Mouse (Mus musculus) embryo, embryonic 10 days (tissue): Measurements from ENCODE around the gene Ccdc73.
"Not testable (repeated sequence)": the region's sequence is repeated elsewhere in the genome, so short reads cannot be mapped to it uniquely, and the experiment has no call there.

Source experiments
- DNase-seq: peaks from one replicate; pipeline ENCODE4 v3.0.0-alpha.2; 2015; ENCODE audit warnings: low spot score

Ccdc73 gene

DNA sequence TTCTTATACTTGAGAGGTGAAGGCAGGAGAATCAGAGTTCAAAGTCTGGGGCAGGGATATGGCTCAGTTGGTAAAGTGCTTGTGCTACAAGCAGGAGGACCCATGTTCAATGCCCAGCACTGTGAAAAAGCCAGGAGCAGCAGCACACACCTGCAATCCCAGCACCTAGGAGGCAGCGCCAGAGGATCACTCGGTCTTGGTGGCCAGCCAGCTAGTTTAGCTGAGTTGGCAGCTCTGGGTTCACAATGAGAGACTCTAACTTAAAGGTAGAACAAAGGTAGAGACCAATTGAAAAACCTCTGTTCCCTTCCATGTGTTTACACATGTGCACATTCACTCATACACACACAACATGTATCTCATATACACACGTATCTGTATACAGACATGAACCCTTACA lies 1.5 kb downstream of the Ccdc73 start:
- DNase-seq: no peak

DNA sequence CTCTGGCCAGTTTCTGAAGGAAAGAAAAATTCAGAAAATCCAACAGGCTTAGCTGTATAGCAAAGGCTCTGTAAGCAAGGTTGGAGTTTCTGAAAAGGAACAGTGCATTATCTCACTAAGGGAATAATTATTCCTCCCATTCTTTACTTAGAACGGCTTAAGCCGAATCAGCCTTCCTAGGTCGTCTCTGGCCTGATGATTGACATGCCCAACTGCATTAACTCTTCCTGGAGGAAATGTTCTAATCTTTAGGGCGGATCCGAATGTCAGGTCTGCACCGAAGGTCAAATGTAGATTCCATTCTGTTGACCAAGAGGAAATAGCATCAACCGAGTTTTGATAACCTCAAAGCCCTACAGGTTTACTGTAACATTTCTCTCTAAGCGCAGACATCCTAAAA lies 11.2 kb downstream of the Ccdc73 start:
- no peak for DNase-seq

DNA sequence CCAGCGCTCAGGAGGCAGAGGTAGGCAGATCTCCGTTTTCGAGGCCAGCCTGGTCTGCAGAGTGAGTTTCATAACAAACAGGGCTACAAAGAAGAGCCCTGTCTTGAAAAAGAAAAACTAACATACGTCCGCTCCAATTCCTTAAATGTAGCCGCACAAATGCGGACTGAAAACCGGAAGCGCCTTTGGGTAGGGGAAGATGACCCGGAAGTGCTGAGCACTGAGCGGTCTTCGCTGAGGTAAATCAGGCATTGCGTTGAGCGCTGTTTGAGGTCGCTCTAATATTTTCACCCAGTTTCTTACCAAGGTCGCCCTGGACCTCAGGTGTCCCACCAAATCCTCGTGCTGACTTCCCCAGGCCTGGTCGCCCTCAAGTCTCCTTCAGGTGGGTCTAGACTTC lies 18.5 kb downstream of the Ccdc73 start:
- DNase-seq: no peak

GRCm38 (mm10) chr2:104887331-104887730 lies 19.7 kb downstream of the Ccdc73 start:
- DNase-seq: not testable (repeated sequence)

DNA sequence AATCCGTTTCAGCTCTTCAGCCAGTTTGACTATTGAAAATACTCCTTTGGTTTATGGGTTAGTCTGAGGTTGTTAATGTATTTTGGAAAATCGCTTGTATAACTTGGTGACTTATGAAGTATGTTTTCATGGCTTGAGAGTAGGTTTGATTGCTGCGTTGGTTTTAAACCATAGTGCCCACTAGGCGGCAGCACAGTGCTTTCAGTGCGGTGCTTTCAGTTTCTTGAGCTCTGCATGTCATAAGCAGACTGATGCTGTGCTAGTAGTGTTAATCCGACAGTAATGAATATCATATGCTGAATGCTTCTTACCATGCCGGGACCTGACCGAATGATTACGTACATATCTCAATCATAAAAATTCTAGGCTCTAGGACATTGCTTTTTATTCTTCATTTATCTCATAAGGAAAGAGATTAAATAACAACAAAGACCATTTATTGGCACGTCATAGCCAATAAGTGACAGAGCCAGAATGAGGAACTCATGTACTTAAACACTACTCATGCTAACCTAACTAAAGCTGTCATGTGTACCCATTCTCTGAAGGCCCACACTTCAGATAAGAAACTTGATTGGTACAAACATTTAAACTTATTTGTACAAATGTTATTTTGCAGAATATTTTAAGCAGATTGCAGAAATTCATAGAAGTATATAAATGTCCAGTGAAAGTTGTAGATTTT lies 20.4 kb downstream of the Ccdc73 start:
- DNase-seq: peak; percentile 87

- DNase-seq: no peak
These were observed 32.4 kb downstream of the Ccdc73 start for GRCm38 (mm10) chr2:104899975-104900374.

DNA sequence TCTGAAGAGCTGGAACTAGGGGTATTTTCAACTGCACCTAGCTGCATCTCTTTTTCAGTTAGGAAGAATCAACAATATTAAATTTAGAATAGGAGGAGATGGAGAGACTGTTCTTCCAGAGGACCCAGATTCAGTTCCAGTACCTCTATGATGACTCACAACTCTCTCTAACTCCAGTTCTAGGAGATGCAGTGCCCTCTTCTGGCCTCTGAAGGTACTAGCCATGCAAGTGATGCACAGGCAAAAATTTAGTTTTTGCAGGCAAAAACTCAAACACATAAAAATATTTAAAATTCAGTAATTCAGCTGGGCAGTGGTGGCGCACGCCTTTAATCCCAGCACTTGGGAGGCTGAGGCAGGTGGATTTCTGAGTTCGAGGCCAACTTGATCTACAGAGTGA lies 48.1 kb downstream of the Ccdc73 start:
- DNase-seq: peak; percentile 17

DNA sequence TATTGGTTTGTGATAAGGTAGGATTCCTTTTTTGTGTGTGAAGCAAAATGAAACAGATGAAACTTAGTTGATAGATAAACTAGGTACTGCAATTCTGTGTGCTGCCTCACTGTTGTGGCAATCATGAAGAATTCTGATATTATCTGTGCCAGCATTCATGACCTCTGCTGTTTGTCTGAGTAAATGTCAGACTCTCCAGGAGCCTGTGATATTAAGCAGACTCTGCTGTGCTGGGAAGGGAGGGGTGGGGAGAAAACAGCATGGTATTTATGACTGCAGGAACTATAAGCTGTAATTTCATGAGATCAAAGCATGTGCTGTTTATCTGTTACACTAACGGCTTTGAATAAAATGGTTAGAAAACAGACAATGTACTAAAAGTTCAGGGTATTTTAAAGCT lies 96.9 kb downstream of the Ccdc73 start:
- peak; percentile 10 for DNase-seq

DNA sequence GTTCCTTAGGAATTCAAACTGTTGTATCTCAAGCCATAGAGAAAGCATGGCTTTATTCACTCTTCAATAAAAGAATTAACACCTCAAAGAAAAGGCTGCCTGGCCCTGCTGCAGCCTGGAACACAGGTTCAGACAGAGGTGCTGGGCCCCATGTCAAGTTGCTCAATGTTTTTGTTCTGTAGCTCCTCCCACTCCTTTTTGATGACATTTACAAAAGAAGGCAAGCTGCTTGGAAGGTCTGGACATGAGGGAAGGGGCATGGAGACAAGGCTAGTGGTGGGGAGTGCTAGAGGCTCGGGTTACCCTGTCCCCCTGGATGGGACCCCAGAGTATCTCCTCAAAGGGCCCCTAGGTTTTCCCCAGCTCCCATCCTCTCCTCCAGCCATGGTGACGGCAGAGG lies 114.1 kb downstream of the Ccdc73 start:
- DNase-seq: peak; percentile 34

DNA sequence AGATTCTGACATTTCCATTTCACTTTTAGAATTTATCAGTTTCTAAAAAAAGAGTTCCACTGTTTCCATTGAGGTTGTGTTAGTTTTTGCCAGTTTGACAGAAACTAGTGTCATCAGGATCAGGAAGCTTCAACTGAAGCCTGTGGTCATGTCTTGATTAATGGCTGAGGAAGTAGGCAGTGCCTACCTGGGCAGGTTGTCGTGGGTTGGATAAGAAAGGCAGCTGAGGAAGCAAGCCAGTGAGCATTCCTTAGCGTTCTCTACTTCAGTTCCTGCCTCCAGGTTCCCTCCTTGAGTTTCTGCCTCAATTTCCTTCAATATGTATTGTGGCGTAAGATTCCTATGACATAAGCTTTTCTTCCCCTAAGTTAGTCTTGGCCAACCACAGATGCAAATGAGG lies 118.2 kb downstream of the Ccdc73 start:
- no peak for DNase-seq

- DNase-seq: no peak
These were observed 121.4 kb downstream of the Ccdc73 start for GRCm38 (mm10) chr2:104988974-104989373.

- DNase-seq: peak; percentile 37
These were observed 126.8 kb downstream of the Ccdc73 start for GRCm38 (mm10) chr2:104994436-104994835.

GRCm38 (mm10) chr2:104996201-104996600 lies 128.6 kb downstream of the Ccdc73 start:
- DNase-seq: no peak

GRCm38 (mm10) chr2:105007236-105007635 lies 139.6 kb downstream of the Ccdc73 start:
- no peak for DNase-seq

DNA sequence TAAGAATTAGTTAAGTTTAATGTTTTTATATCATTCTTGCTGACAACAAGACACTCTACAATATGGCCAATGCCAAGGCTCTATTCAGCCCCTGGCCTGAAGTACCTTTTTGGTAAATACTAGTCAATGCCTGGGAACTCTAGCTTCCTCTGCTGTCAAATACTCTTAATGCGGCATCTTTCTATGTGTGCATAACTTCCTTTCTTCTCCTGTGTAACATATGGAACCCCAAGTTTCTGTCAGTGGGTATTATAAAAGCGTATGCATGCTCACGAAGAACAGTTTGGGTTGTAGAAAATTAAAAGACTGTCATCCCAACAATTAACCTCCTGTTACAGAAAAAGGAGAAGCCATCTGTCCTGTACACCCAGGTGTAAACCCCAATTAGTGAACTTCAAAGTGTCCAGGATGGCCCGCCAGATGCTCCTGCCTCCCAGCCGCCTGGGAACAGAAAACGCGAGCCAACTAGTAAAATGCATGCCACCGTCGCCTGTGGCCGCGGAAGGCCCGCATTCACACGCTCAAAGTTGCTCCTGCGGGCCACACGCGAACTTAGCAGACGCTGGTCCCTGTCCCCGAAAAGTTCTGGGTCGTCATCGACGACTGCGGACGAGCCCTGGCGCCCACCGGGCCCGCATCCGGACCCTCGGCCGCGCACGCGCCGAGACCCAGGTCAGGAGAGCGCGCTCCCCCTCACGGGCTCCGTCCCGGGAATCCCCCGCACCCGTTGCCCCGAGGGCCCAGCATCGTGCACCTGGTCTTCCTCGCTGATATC lies 148.8 kb downstream of the Ccdc73 start:
- DNase-seq: no peak

- DNase-seq: peak; percentile 93
These were observed 149.3 kb downstream of the Ccdc73 start, which contains the start of gene Eif3m for GRCm38 (mm10) chr2:105016967-105017287. Gene Eif3m (minus strand): TSS chr2:105017080.

DNA sequence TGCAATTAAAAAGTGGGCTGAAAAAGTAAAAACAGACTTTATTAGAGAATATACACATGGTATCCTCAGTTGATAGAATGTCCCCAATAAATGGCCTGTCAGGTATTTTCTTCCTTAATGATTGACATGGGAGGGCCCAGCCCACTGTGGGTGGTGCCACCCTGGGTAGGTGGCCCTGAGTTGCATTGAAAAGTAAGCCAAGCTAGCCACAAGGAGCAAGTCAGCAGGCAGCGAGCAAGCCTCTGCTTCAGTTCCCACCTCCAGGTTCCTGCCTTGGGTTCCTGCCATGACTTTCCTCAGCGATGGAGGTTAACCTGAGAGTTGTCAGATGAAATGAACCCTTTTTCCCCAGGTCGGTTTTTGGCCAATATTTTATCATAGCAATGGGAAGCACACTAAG lies 150.2 kb downstream of the Ccdc73 start:
- no peak for DNase-seq

GRCm38 (mm10) chr2:105019457-105019856 lies 151.9 kb downstream of the Ccdc73 start:
- no peak for DNase-seq

DNA sequence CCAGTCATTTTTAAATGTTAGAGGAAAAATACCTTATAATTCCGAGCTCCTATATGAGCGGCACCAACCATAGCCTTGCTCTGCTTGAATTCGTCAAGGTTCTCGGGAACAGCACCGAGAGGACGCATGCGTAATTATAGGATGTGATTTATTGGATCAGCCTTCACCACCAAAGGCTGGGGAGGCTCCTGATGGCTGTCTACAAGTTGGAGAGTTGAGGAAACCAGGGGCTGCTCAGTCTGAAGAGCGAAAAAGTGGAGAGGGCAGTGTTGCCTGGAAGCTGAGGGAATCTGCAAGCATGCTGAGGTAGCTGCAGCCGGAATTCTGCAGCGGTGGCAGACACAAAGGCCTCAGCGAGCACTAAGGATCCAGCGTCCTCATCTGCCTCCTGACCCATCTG lies 153.7 kb downstream of the Ccdc73 start:
- no peak for DNase-seq

DNA sequence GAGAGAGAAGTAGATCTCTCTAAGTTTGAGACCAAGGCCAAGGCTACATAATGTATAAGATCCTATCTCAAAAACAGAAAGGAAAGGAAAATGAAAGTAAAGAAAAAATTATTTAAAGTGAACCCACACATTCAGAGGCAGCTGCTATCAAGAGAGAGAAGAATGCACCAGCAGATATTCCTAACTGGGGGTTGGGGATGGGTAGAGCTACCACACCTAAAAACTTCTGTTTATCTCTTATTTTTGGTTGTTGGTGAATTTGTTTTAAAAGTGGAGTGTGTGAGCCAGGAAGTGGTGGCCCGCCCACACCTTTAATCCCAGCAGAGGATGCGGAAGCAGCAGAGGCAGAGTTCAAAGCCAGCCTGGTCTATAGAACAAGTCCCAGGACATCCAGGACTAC lies 154.2 kb downstream of the Ccdc73 start:
- no peak for DNase-seq

DNA sequence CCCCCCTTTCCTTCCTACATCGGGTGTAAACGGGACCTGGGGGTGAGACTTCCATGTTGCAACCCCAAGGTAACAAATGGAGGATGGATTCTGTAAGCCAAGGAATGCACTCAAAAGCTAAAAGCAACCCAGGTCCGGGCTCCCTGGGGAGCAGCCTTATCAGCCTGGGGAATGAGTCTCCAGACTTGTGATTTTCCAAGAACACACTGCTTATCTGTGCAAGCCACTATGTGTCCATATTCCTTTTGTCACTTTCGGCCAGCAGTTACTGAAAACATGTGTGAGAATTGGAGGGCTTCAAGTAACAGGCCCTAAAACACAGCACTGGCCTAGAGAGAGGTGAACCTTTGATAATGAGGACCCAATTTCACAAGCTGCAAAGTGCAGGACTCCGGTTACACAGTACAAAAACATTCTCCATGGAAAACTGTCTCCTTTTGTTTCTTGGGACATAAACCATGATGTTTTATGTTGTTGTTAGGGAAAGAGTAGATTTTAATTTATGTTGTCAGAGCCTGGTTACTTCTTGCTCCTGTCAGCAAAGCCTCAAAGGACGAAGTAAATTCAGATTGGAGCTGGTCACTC lies 155.5 kb downstream of the Ccdc73 start:
- DNase-seq: no peak

DNA sequence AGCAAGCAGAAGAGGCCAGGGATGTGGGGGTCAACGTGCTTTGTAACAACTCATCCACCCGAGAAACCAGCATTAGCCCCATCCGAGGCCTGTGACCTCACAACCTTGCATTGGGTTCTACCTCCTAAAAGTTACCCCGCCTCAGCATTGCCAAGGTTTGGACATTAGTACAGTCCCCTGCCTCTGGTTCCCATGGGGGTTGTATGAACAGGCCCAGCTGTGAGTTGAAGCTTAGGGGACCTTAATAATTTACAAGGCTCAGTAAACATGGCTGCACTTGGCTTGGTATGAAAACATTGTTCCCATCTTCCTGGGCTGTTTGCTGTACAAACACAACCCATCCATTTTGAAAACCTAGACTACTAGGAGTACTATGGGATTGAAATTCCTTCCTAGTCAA lies 156.2 kb downstream of the Ccdc73 start:
- DNase-seq: no peak

- not testable (repeated sequence) for DNase-seq
These were observed 158.0 kb downstream of the Ccdc73 start for GRCm38 (mm10) chr2:105025610-105026009.
